Mouse (Mus musculus) brain, adult 2 months (tissue): ENCODE results near the gene Gm6268.

Experiments used
- DNase-seq: peaks from one replicate; pipeline ENCODE4 v3.0.0; 2011; ENCODE audit warnings: low read depth, low spot score

The Gm6268 gene

GRCm38 (mm10) chrX:36400980-36401379 is at the start of gene Gm6268:
Gm6268 (plus strand) TSS chrX:36401280.
- no peak for DNase-seq

GRCm38 (mm10) chrX:36352446-36352845 is 48.6 kb upstream of the Gm6268 start:
- DNase-seq = peak; percentile 62

GRCm38 (mm10) chrX:36385340-36385739 is 15.7 kb upstream of the Gm6268 start:
- peak; percentile 13 for DNase-seq

- DNase-seq = peak; percentile 83
Measured at GRCm38 (mm10) chrX:36389971-36390370, 11.1 kb upstream of the Gm6268 start.

- DNase-seq = no peak
Measured at GRCm38 (mm10) chrX:36390503-36390902, 10.6 kb upstream of the Gm6268 start.

GRCm38 (mm10) chrX:36392672-36393071 is 8.4 kb upstream of the Gm6268 start:
- DNase-seq = peak; percentile 69

GRCm38 (mm10) chrX:36393279-36393678 is 7.8 kb upstream of the Gm6268 start:
- DNase-seq = peak; percentile 61

GRCm38 (mm10) chrX:36402316-36402715 is 1.2 kb downstream of the Gm6268 start:
- no peak for DNase-seq

GRCm38 (mm10) chrX:36419153-36419552 is 18.1 kb downstream of the Gm6268 start:
- no peak for DNase-seq

GRCm38 (mm10) chrX:36434993-36435392 is 33.9 kb downstream of the Gm6268 start:
- DNase-seq = peak; percentile 27

- no peak for DNase-seq
Measured at GRCm38 (mm10) chrX:36437932-36438331, 36.9 kb downstream of the Gm6268 start.
